Comparison of ENCODE assay signal across 14 mouse cellular contexts in genomic region chrX:143931400-143932185, GRCm38 (mm10). TPM values are rescaled to one million over a fixed set of nuclear protein-coding genes. Genes with fewer than 3 reads are reported as not detected.
DNase-seq lines count a peak whose midpoint lies in the region; ATAC-seq and TF ChIP-seq lines count a peak whose summit lies in the region.
"Had no signal": no experiment of that assay in that cellular context is flagged by ENCODE, and none has a peak within 500 bp of the region (broad histone marks: within the 10 kb centered on the region; RNA-seq: fewer than 3 reads in every experiment).

No protein-coding gene starts in this region.

- H3K9ac ChIP-seq in hindbrain, postnatal 0 days (replicated peaks; ENCODE audit: low read length): peak overlapping the region; percentile 58
- peak overlapping the region; percentile 64 for H3K9ac ChIP-seq in midbrain, postnatal 0 days (replicated peaks; ENCODE audit: low read length, poor library complexity, severe bottlenecking)
- H3K9ac ChIP-seq: liver, embryonic 14.5 days had no signal

- DNase-seq in embryo, embryonic 11 days: peak; percentile 12
- no peak for DNase-seq in embryo, embryonic 9.5 days (ENCODE audit: extremely low spot score)
- DNase-seq in forebrain, embryonic 10.5 days (ENCODE audit: extremely low spot score, low spot score): no peak
- DNase-seq in hindbrain, postnatal 0 days (ENCODE audit: low spot score): peak; percentile 55
- peak; percentile 53 for DNase-seq in midbrain, postnatal 0 days (ENCODE audit: low spot score)
- DNase-seq in thymus, postnatal 4 days: no peak
- DNase-seq in heart, embryonic 10.5 days (ENCODE audit: low spot score): no peak
- DNase-seq in thymus, postnatal 25 days: no peak

- peak overlapping the region; percentile 32; the same call in 1 of the 2 replicates for H3K4me3 ChIP-seq in forebrain, embryonic 10.5 days
- H3K4me3 ChIP-seq in hindbrain, postnatal 0 days (ENCODE audit: low read length): peak overlapping the region; percentile 37
- H3K4me3 ChIP-seq in midbrain, postnatal 0 days (ENCODE audit: low read depth, low read length): peak overlapping the region; percentile 43
- H3K4me3 ChIP-seq in heart, embryonic 10.5 days: no peak overlapping the region

- peaks cover 63% of the 10 kb centered on the region for H3K27me3 ChIP-seq in forebrain, embryonic 10.5 days (ENCODE audit: poor library complexity, severe bottlenecking)
- H3K27me3 ChIP-seq in hindbrain, postnatal 0 days (ENCODE audit: insufficient read depth, low read length): no peaks in the 10 kb centered on the region
- no peaks in the 10 kb centered on the region for H3K27me3 ChIP-seq in midbrain, postnatal 0 days (ENCODE audit: insufficient read depth, low read length)
- no peaks in the 10 kb centered on the region for H3K27me3 ChIP-seq in heart, embryonic 10.5 days (ENCODE audit: insufficient read depth, poor library complexity, severe bottlenecking)

- H3K27ac ChIP-seq in forebrain, embryonic 10.5 days: peak overlapping the region; percentile 68; the same call in 1 of the 2 replicates
- H3K27ac ChIP-seq in hindbrain, postnatal 0 days: peak overlapping the region; percentile 70
- peak overlapping the region; percentile 81 for H3K27ac ChIP-seq in midbrain, postnatal 0 days (ENCODE audit: low read depth, low read length)
- H3K27ac ChIP-seq in heart, embryonic 10.5 days: no peak overlapping the region
- H3K27ac ChIP-seq: liver, embryonic 14.5 days; stomach, postnatal 0 days had no signal

- no peak for TF ChIP-seq CTCF in hindbrain, postnatal 0 days (IDR thresholded peaks at IDR 0.05; ENCODE audit: low read depth)
- TF ChIP-seq CTCF in midbrain, postnatal 0 days (IDR thresholded peaks at IDR 0.05): no peak

- peak overlapping the region; percentile 51 for H3K4me2 ChIP-seq in hindbrain, postnatal 0 days (ENCODE audit: low read depth, low read length)
- peak overlapping the region; percentile 39 for H3K4me2 ChIP-seq in midbrain, postnatal 0 days (ENCODE audit: low read depth, low read length, poor library complexity, severe bottlenecking)

- H3K9me3 ChIP-seq in forebrain, embryonic 10.5 days: no peaks in the 10 kb centered on the region
- H3K9me3 ChIP-seq in hindbrain, postnatal 0 days (ENCODE audit: low read length): no peaks in the 10 kb centered on the region
- H3K9me3 ChIP-seq in midbrain, postnatal 0 days (ENCODE audit: low read length): no peaks in the 10 kb centered on the region
- no peaks in the 10 kb centered on the region for H3K9me3 ChIP-seq in heart, embryonic 10.5 days

- H3K36me3 ChIP-seq in forebrain, embryonic 10.5 days (replicated peaks): no peaks in the 10 kb centered on the region
- H3K36me3 ChIP-seq in hindbrain, postnatal 0 days (ENCODE audit: insufficient read depth, low read length): no peaks in the 10 kb centered on the region
- no peaks in the 10 kb centered on the region for H3K36me3 ChIP-seq in midbrain, postnatal 0 days (ENCODE audit: insufficient read depth, low read length)
- H3K36me3 ChIP-seq in heart, embryonic 10.5 days: no peaks in the 10 kb centered on the region

- peak; percentile 58 for ATAC-seq in hindbrain, postnatal 0 days
- peak; percentile 78 for ATAC-seq in midbrain, postnatal 0 days (ENCODE audit: low FRiP score)
- ATAC-seq: Patski had no signal

- H3K4me1 ChIP-seq in forebrain, embryonic 10.5 days: peaks cover 15% of the 10 kb centered on the region
- 0 out of 2 replicates have a peak, but pooled peaks cover 3% of the 10 kb centered on the region for H3K4me1 ChIP-seq in hindbrain, postnatal 0 days (ENCODE audit: insufficient read depth, low read length)
- no peaks in the 10 kb centered on the region for H3K4me1 ChIP-seq in midbrain, postnatal 0 days (ENCODE audit: insufficient read depth, low read length)
- H3K4me1 ChIP-seq in heart, embryonic 10.5 days: no peaks in the 10 kb centered on the region

- 51% methylated on average over 6 of the region's 6 CpGs for WGBS in forebrain, embryonic 10.5 days
- 39% methylated on average over 6 of the region's 6 CpGs for WGBS in hindbrain, postnatal 0 days
- 22% methylated on average over 6 of the region's 6 CpGs for WGBS in midbrain, postnatal 0 days
- 49% methylated on average over 6 of the region's 6 CpGs for WGBS in heart, embryonic 10.5 days

RNA-seq across cellular contexts. Expression of gene Dcx, which starts 1.5 kb away (rescaled TPM):
- 9.8 and 17.4 TPM in 2 replicates for polyA plus RNA-seq in forebrain, embryonic 10.5 days (2016; fragmentation: Nextera tagmentation; extraction: Ambion mirVana)
- 178 and 200 TPM in 2 replicates for total RNA-seq in hindbrain, postnatal 0 days (2014; rRNA removed)
- 103 and 120 TPM in 2 replicates for polyA plus RNA-seq in hindbrain, postnatal 0 days (2015; fragmentation: Nextera tagmentation; extraction: Ambion mirVana)
- 245 and 363 TPM in 2 replicates for total RNA-seq in midbrain, postnatal 0 days (2014; rRNA removed)
- polyA plus RNA-seq in midbrain, postnatal 0 days (2015; fragmentation: Nextera tagmentation; extraction: Ambion mirVana): 112 and 134 TPM in 2 replicates
- polyA plus RNA-seq in heart, embryonic 10.5 days (2016; fragmentation: Nextera tagmentation; extraction: Ambion mirVana): 0.21 and 1.7 TPM in 2 replicates
- total RNA-seq: heart, adult 8-10 months; megakaryocyte, adult 5-6 weeks had no signal
- polyA plus RNA-seq: C2C12 had no signal

Comparison
In these comparisons a context has a peak if more than half of its experiments do, and no peak if none do; other contexts are left out.
1. DNase-seq: peak in embryo, embryonic 11 days (single experiment), hindbrain, postnatal 0 days (single experiment) and midbrain, postnatal 0 days (single experiment); none in embryo, embryonic 9.5 days (single experiment), forebrain, embryonic 10.5 days (single experiment), thymus, postnatal 4 days (single experiment), heart, embryonic 10.5 days (single experiment) and thymus, postnatal 25 days (single experiment).